Mouse (Mus musculus) liver, embryonic 11.5 days (tissue): ENCODE data around the gene Ctnna2. TPM values are rescaled to one million over a fixed set of nuclear protein-coding genes. Genes with fewer than 3 reads are reported as not detected.

Experiments used
- ATAC-seq: fragments of 200-750 bp; cut with Nextera tagmentation; replicated peaks from 2 replicates; pipeline ENCODE4 v1.8.0; 2017; ENCODE audit warnings: moderate number of reproducible peaks, mild to moderate bottlenecking, moderate TSS enrichment, moderate library complexity; ENCODE audit not compliant: low FRiP score
- DNase-seq: peaks from one replicate; pipeline ENCODE4 v3.0.0-alpha.2; 2017; ENCODE audit warnings: low spot score
- H3K27ac ChIP-seq: fragments of 300-500 bp; sonication (generic); 2 replicates; pipeline ENCODE4 v1.5.1; 2014; ENCODE audit warnings: mild to moderate bottlenecking, low read depth, low read length, control low read depth
- H3K27me3 ChIP-seq: fragments of 300-500 bp; sonication (generic); replicated peaks from 2 replicates; pipeline ENCODE4 v1.6.1; 2014; ENCODE audit warnings: low read length, mixed read lengths; ENCODE audit not compliant: control insufficient read depth, insufficient read depth
- H3K36me3 ChIP-seq: fragments of 300-500 bp; sonication (generic); 2 replicates; pipeline ENCODE4 v1.6.1; 2014; ENCODE audit warnings: mild to moderate bottlenecking, low read length, moderate library complexity, mixed read lengths; ENCODE audit not compliant: control insufficient read depth, insufficient read depth
- H3K4me1 ChIP-seq: fragments of 300-500 bp; sonication (generic); replicated peaks from 2 replicates; pipeline ENCODE4 v1.6.1; 2014; ENCODE audit warnings: low read length, mixed read lengths; ENCODE audit not compliant: control insufficient read depth, insufficient read depth
- H3K4me2 ChIP-seq: fragments of 300-500 bp; sonication (generic); 2 replicates; pipeline ENCODE4 v1.6.1; 2014; ENCODE audit warnings: mild to moderate bottlenecking, control low read depth, moderate library complexity
- H3K4me3 ChIP-seq: fragments of 300-500 bp; sonication (generic); 2 replicates; pipeline ENCODE4 v1.5.1; 2014; ENCODE audit warnings: low read depth, low read length, control low read depth
- H3K9ac ChIP-seq: fragments of 300-500 bp; sonication (generic); 2 replicates; pipeline ENCODE4 v1.6.1; 2014; ENCODE audit warnings: low read depth, low read length, control low read depth
- H3K9me3 ChIP-seq: fragments of 300-500 bp; sonication (generic); 2 replicates; pipeline ENCODE4 v1.6.1; 2016; ENCODE audit warnings: low read length, inconsistent platforms, mixed read lengths; ENCODE audit not compliant: control insufficient read depth
- WGBS: fragments of 180-500 bp; shearing (Covaris S2); extraction: QIAGEN DNeasy Blood & Tissue Kit; methylation state at CpG from one replicate; pipeline ENCODE4 v1.1.7; 2014; 5-methylcytosine and 5-hydroxymethylcytosine counted together
- polyA plus RNA-seq: library from polyadenylated mRNA; unstranded; fragments of >200 nt; fragmentation: Nextera tagmentation; extraction: Ambion mirVana; gene quantifications from 2 replicates; pipeline ENCODE4 v1.2.1, GENCODE M21; 2014

Gene Ctnna2
- polyA plus RNA-seq, 1 experiment from 2014 or later: 1.9 TPM

DNA sequence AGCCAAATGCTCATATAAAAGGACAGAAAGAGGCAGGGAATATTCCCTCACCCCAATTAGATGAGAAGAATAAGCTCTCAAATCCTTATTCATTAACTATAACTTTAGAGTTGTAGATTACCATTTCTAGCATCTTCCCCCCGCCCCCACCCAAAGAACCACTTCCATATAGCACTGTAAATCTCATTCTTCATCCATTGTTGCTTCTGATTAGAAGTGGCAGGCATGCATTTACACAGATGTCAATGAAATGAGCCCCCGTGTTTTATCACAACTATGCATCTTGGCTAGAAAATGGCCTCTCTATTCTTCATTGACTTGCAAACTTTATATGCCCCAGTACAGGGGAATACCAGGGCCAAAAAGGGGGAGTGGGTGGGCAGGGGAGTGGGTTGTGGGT lies 457.7 kb downstream of the Ctnna2 start:
- no peaks in the 10 kb centered on the region for H3K4me1 ChIP-seq
- no peaks in the 10 kb centered on the region for H3K9me3 ChIP-seq
- no peak overlapping the region for H3K4me3 ChIP-seq
- no peak overlapping the region for H3K9ac ChIP-seq
- no peak overlapping the region for H3K27ac ChIP-seq
- ATAC-seq: no peak
- 77% methylated on average over 2 of the region's 2 CpGs for WGBS
- no peaks in the 10 kb centered on the region for H3K36me3 ChIP-seq
- no peak overlapping the region for H3K4me2 ChIP-seq
- no peaks in the 10 kb centered on the region for H3K27me3 ChIP-seq
- no peak for DNase-seq

- ATAC-seq: no peak
- no peak overlapping the region for H3K9ac ChIP-seq
Measured at GRCm38 (mm10) chr6:77516515-77516914, 463.0 kb downstream of the Ctnna2 start.

DNA sequence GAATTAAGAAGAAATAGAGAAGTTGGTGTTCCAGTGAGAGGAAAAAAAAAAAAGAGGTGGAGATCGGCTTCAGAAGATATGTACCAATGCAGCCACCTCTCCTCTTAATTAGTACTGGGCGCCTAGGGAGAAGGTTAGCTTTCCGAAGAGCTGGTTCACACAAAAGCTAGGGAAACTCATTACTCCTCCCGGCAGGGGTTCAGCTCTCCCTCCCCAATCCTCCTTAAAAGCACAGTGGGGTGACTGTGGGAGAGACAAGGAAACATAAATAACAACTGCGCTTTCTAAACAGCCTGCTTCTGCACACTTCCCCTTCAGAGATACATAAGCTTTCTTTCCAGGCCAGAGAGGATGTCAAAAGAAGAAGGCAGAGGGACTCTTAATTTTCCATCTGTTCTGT lies 467.7 kb downstream of the Ctnna2 start:
- H3K4me3 ChIP-seq: no peak overlapping the region
- H3K27me3 ChIP-seq: no peaks in the 10 kb centered on the region
- no peak for DNase-seq
- no peak overlapping the region for H3K4me2 ChIP-seq
- H3K4me1 ChIP-seq: no peaks in the 10 kb centered on the region
- no peaks in the 10 kb centered on the region for H3K36me3 ChIP-seq
- ATAC-seq: no peak
- no peak overlapping the region for H3K27ac ChIP-seq
- no peak overlapping the region for H3K9ac ChIP-seq
- WGBS: 20% methylated on average over 5 of the region's 5 CpGs
- H3K9me3 ChIP-seq: no peaks in the 10 kb centered on the region

More at GRCm38 (mm10) chr6:77516515-77516914, 463.0 kb downstream of the Ctnna2 start:
- Histone ChIP-seq H3K4me3 (no peak overlapping the region), H3K4me2 (no peak overlapping the region), H3K36me3 (no peaks in the 10 kb centered on the region), H3K9me3 (no peaks in the 10 kb centered on the region), H3K27ac (no peak overlapping the region), H3K27me3 (no peaks in the 10 kb centered on the region), H3K4me1 (no peaks in the 10 kb centered on the region)
- DNase-seq: no peak
- WGBS: 66% methylated on average over 2 of the region's 2 CpGs

- Histone ChIP-seq H3K36me3 (no peaks in the 10 kb centered on the region), H3K9ac (no peak overlapping the region), H3K27me3 (no peaks in the 10 kb centered on the region), H3K9me3 (no peaks in the 10 kb centered on the region), H3K27ac (no peak overlapping the region), H3K4me2 (no peak overlapping the region), H3K4me1 (no peaks in the 10 kb centered on the region), H3K4me3 (no peak overlapping the region)
- DNase-seq: no peak
- 90% methylated on average over 5 of the region's 5 CpGs for WGBS
- no peak for ATAC-seq
Measured at GRCm38 (mm10) chr6:77491721-77492120, 487.8 kb downstream of the Ctnna2 start.

DNA sequence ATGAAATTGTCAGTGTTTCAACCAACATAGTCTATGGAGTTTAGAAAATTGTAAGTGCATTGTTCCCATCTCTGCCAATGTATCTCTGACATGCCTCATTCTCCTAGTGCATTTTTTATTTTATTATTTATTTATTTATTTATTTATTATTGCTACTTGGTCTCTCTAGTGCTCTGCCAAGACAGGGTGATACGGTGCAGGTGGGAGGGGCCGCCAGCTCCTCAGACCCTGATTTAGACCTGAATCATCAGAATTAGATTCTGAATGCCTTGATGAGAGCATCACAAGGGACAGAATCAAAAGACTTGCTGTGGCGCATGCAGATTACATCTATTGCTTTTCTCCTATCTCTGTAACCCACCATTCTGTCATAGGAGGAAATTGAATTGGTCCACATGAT lies 492.8 kb downstream of the Ctnna2 start:
- Histone ChIP-seq H3K4me2 (no peak overlapping the region), H3K36me3 (no peaks in the 10 kb centered on the region), H3K9ac (no peak overlapping the region), H3K27me3 (no peaks in the 10 kb centered on the region), H3K4me3 (no peak overlapping the region), H3K4me1 (no peaks in the 10 kb centered on the region), H3K27ac (no peak overlapping the region), H3K9me3 (no peaks in the 10 kb centered on the region)
- no peak for DNase-seq
- no peak for ATAC-seq
- 93% methylated on average over 3 of the region's 3 CpGs for WGBS

DNA sequence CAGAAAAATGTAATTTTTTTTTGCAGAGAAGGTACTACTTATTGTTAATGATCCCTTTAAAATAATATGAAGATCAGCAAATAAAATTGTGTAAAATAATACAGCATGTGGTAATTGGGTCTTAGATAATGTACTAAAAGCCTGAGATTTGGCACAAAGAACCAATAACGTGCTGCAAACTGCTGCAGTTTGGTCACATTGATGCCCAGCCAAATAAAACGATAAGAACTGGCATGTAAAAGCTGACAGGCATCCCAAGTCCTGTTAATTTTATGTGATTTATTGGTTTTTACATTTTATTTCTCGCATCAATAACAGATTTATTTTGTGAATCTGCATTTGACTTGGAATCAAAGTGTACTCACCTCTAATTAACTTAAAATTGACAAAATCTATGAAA lies 497.4 kb downstream of the Ctnna2 start:
- H3K27ac ChIP-seq: no peak overlapping the region
- WGBS: 78% methylated on average over 3 of the region's 3 CpGs
- no peak for ATAC-seq

DNA sequence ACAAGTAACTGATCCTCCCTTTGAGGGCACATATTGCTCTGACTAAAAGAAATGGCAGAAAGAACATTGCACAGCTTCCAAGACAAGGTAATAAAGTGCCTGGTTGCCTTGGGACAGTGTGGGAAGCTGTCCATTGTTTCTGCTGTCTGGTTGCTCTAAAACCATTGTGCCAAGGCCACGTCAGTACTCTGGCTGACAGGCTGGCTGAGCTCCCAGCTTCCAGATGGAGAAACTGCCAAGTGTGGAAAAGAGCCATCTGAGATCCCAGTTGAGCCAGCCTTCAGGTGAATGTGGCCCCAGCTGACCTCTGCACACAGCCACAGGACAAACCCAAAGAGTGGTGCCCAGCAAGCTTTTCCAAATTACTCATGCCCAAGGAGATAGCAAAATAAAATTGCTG lies 504.1 kb downstream of the Ctnna2 start:
- no peak overlapping the region for H3K9ac ChIP-seq
- DNase-seq (no peak), ATAC-seq (no peak)
- no peak overlapping the region for H3K4me2 ChIP-seq
- H3K27ac ChIP-seq: no peak overlapping the region
- no peaks in the 10 kb centered on the region for H3K4me1 ChIP-seq
- no peaks in the 10 kb centered on the region for H3K9me3 ChIP-seq
- H3K27me3 ChIP-seq: no peaks in the 10 kb centered on the region
- 75% methylated on average over 1 of the region's 1 CpGs for WGBS
- no peak overlapping the region for H3K4me3 ChIP-seq
- H3K36me3 ChIP-seq: no peaks in the 10 kb centered on the region

More for the DNA sequence above, 497.4 kb downstream of the Ctnna2 start:
- Histone ChIP-seq H3K9me3 (no peaks in the 10 kb centered on the region), H3K4me1 (no peaks in the 10 kb centered on the region), H3K27me3 (no peaks in the 10 kb centered on the region), H3K9ac (no peak overlapping the region), H3K4me2 (no peak overlapping the region), H3K36me3 (no peaks in the 10 kb centered on the region), H3K4me3 (no peak overlapping the region)
- DNase-seq: no peak

DNA sequence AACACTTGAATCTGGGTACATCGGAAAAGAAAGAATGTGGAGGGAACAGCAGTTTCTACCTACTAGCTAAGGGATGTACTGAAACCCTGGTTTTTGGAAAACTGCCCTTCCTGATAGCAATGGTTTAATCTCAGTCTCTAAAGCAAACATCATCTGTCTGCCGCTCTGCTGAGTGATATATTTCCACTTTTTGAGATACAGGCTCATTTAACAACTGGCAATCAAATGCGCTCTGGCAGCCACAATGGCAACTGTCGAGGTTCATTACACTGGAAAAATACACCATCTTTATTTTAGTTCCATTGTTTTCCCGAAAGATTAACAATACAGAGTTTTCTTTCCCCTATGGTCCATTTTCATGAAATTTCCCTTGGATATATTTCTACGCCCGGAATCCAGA lies 506.2 kb downstream of the Ctnna2 start:
- Histone ChIP-seq H3K9me3 (no peaks in the 10 kb centered on the region), H3K4me1 (no peaks in the 10 kb centered on the region), H3K36me3 (no peaks in the 10 kb centered on the region), H3K9ac (no peak overlapping the region), H3K4me3 (no peak overlapping the region), H3K27ac (no peak overlapping the region), H3K4me2 (no peak overlapping the region), H3K27me3 (no peaks in the 10 kb centered on the region)
- no peak for DNase-seq
- ATAC-seq: no peak
- WGBS: 84% methylated on average over 7 of the region's 7 CpGs

- H3K36me3 ChIP-seq: no peaks in the 10 kb centered on the region
- ATAC-seq: no peak
Measured at GRCm38 (mm10) chr6:77468058-77468457, 511.4 kb downstream of the Ctnna2 start.

More at GRCm38 (mm10) chr6:77468058-77468457, 511.4 kb downstream of the Ctnna2 start:
- no peaks in the 10 kb centered on the region for H3K27me3 ChIP-seq
- no peak overlapping the region for H3K4me3 ChIP-seq
- H3K9ac ChIP-seq: no peak overlapping the region
- no peak for DNase-seq
- H3K27ac ChIP-seq: no peak overlapping the region
- no peaks in the 10 kb centered on the region for H3K9me3 ChIP-seq
- H3K4me1 ChIP-seq: no peaks in the 10 kb centered on the region
- H3K4me2 ChIP-seq: no peak overlapping the region
- 90% methylated on average over 3 of the region's 3 CpGs for WGBS
